Mouse (Mus musculus): ENCODE results near the gene Vps37d. TPM values are rescaled to one million over a fixed set of nuclear protein-coding genes. Genes with fewer than 3 reads are reported as not detected.

Vps37d gene
- polyA plus RNA-seq, 1 experiment from 2014 or later: 31.7 TPM

- no peak overlapping the region for H3K4me3 ChIP-seq
- ATAC-seq (ENCODE audit: low read depth): no peak
- no peaks in the 10 kb centered on the region for H3K27me3 ChIP-seq
- H3K9me3 ChIP-seq: no peaks in the 10 kb centered on the region
- no peak overlapping the region for H3K4me2 ChIP-seq
- peaks cover 35% of the 10 kb centered on the region for H3K36me3 ChIP-seq
- H3K9ac ChIP-seq: no peak overlapping the region
- H3K4me1 ChIP-seq (replicated peaks): no peaks in the 10 kb centered on the region; the same call in 1 of the 2 replicates
- WGBS: 78% methylated on average over 11 of the region's 11 CpGs
- H3K27ac ChIP-seq (replicated peaks): no peak overlapping the region
Measured at GRCm38 (mm10) chr5:135040777-135041176, 37.3 kb downstream of the Vps37d start.

- no peak for ATAC-seq (ENCODE audit: low read depth)
- WGBS: 60% methylated on average over 6 of the region's 6 CpGs
- H3K4me1 ChIP-seq (replicated peaks): peaks cover 5% of the 10 kb centered on the region; the same call in 1 of the 2 replicates
Measured at GRCm38 (mm10) chr5:135040059-135040458, 38.0 kb downstream of the Vps37d start.

GRCm38 (mm10) chr5:135039541-135039940, 38.5 kb downstream of the Vps37d start:
- Histone ChIP-seq H3K27ac (replicated peaks) (no peak overlapping the region), H3K9ac (no peak overlapping the region), H3K4me3 (no peak overlapping the region), H3K4me2 (no peak overlapping the region), H3K27me3 (no peaks in the 10 kb centered on the region), H3K36me3 (peaks cover 23% of the 10 kb centered on the region), H3K4me1 (replicated peaks) (peaks cover 5% of the 10 kb centered on the region; the same call in 1 of the 2 replicates), H3K9me3 (no peaks in the 10 kb centered on the region)
- WGBS: 90% methylated on average over 9 of the region's 9 CpGs
- ATAC-seq (ENCODE audit: low read depth): no peak

More at GRCm38 (mm10) chr5:135040059-135040458, 38.0 kb downstream of the Vps37d start:
- H3K4me3 ChIP-seq: no peak overlapping the region
- H3K27me3 ChIP-seq: no peaks in the 10 kb centered on the region
- peaks cover 28% of the 10 kb centered on the region for H3K36me3 ChIP-seq
- H3K27ac ChIP-seq (replicated peaks): no peak overlapping the region
- H3K9ac ChIP-seq: 0 out of 2 replicates have a peak overlapping the region, but pooled peaks have one; percentile 12
- no peaks in the 10 kb centered on the region for H3K9me3 ChIP-seq
- H3K4me2 ChIP-seq: no peak overlapping the region

- Histone ChIP-seq H3K4me3 (no peak overlapping the region), H3K27me3 (no peaks in the 10 kb centered on the region), H3K36me3 (peaks cover 17% of the 10 kb centered on the region; the same call in 1 of the 2 replicates), H3K9me3 (0 out of 2 replicates have a peak, but pooled peaks cover 4% of the 10 kb centered on the region), H3K4me2 (no peak overlapping the region), H3K27ac (replicated peaks) (no peak overlapping the region), H3K4me1 (replicated peaks) (peaks cover 5% of the 10 kb centered on the region; the same call in 1 of the 2 replicates), H3K9ac (no peak overlapping the region)
- 84% methylated on average over 3 of the region's 3 CpGs for WGBS
- no peak for ATAC-seq (ENCODE audit: low read depth)
Measured at GRCm38 (mm10) chr5:135037946-135038345, 40.1 kb downstream of the Vps37d start.

- Histone ChIP-seq H3K4me2 (no peak overlapping the region), H3K9me3 (0 out of 2 replicates have a peak, but pooled peaks cover 4% of the 10 kb centered on the region), H3K27me3 (no peaks in the 10 kb centered on the region), H3K27ac (replicated peaks) (no peak overlapping the region), H3K36me3 (peaks cover 17% of the 10 kb centered on the region; the same call in 1 of the 2 replicates), H3K4me1 (replicated peaks) (peaks cover 5% of the 10 kb centered on the region; the same call in 1 of the 2 replicates), H3K4me3 (no peak overlapping the region), H3K9ac (no peak overlapping the region)
- ATAC-seq (ENCODE audit: low read depth): no peak
- WGBS: 65% methylated on average over 18 of the region's 18 CpGs
Measured at GRCm38 (mm10) chr5:135035608-135036359, 42.3 kb downstream of the Vps37d start.

- no peak overlapping the region for H3K4me2 ChIP-seq
- H3K4me3 ChIP-seq: no peak overlapping the region
- 0 out of 2 replicates have a peak, but pooled peaks cover 4% of the 10 kb centered on the region for H3K9me3 ChIP-seq
- H3K27me3 ChIP-seq: no peaks in the 10 kb centered on the region
- H3K27ac ChIP-seq (replicated peaks): no peak overlapping the region
- H3K36me3 ChIP-seq: peaks cover 17% of the 10 kb centered on the region; the same call in 1 of the 2 replicates
- 95% methylated on average over 2 of the region's 2 CpGs for WGBS
- ATAC-seq (ENCODE audit: low read depth): no peak
- peaks cover 5% of the 10 kb centered on the region; the same call in 1 of the 2 replicates for H3K4me1 ChIP-seq (replicated peaks)
- H3K9ac ChIP-seq: no peak overlapping the region
Measured at GRCm38 (mm10) chr5:135034593-135034992, 43.5 kb downstream of the Vps37d start.

- Histone ChIP-seq H3K27me3 (no peaks in the 10 kb centered on the region), H3K4me2 (no peak overlapping the region), H3K9ac (no peak overlapping the region), H3K4me3 (no peak overlapping the region), H3K27ac (replicated peaks) (no peak overlapping the region), H3K4me1 (replicated peaks) (peaks cover 14% of the 10 kb centered on the region; the same call in 1 of the 2 replicates), H3K36me3 (0 out of 2 replicates have a peak, but pooled peaks cover 3% of the 10 kb centered on the region), H3K9me3 (0 out of 2 replicates have a peak, but pooled peaks cover 4% of the 10 kb centered on the region)
- ATAC-seq (ENCODE audit: low read depth): no peak
- 94% methylated on average over 5 of the region's 5 CpGs for WGBS
Measured at GRCm38 (mm10) chr5:135032581-135032980, 45.5 kb downstream of the Vps37d start.

- WGBS: 63% methylated on average over 18 of the region's 18 CpGs
- 0 out of 2 replicates have a peak overlapping the region, but pooled peaks have one; percentile 4 for H3K4me2 ChIP-seq
- no peak overlapping the region for H3K27ac ChIP-seq (replicated peaks)
- no peaks in the 10 kb centered on the region for H3K36me3 ChIP-seq
- H3K27me3 ChIP-seq: no peaks in the 10 kb centered on the region
- no peak for ATAC-seq (ENCODE audit: low read depth)
- H3K9me3 ChIP-seq: 0 out of 2 replicates have a peak, but pooled peaks cover 3% of the 10 kb centered on the region
- no peak overlapping the region for H3K4me3 ChIP-seq
- peaks cover 28% of the 10 kb centered on the region for H3K4me1 ChIP-seq (replicated peaks)
- no peak overlapping the region for H3K9ac ChIP-seq
Measured at GRCm38 (mm10) chr5:135029007-135029854, 48.8 kb downstream of the Vps37d start.

- ATAC-seq (ENCODE audit: low read depth): no peak
- peak overlapping the region; percentile 73 for H3K4me2 ChIP-seq
- H3K4me3 ChIP-seq: peak overlapping the region; percentile 13; the same call in 1 of the 2 replicates
- peaks cover 38% of the 10 kb centered on the region for H3K4me1 ChIP-seq (replicated peaks)
- H3K36me3 ChIP-seq: no peaks in the 10 kb centered on the region
- H3K9ac ChIP-seq: peak overlapping the region; percentile 22; the same call in 1 of the 2 replicates
- H3K27ac ChIP-seq (replicated peaks): no peak overlapping the region
- no peaks in the 10 kb centered on the region for H3K27me3 ChIP-seq
- 25% methylated on average over 7 of the region's 7 CpGs for WGBS
- no peaks in the 10 kb centered on the region for H3K9me3 ChIP-seq
Measured at GRCm38 (mm10) chr5:135025899-135026298, 52.2 kb downstream of the Vps37d start.

GRCm38 (mm10) chr5:135024665-135025224, 53.3 kb downstream of the Vps37d start:
- WGBS: 65% methylated on average over 11 of the region's 11 CpGs
- peaks cover 38% of the 10 kb centered on the region for H3K4me1 ChIP-seq (replicated peaks)

GRCm38 (mm10) chr5:135023344-135024173, 54.5 kb downstream of the Vps37d start, which contains the start of gene Stx1a:
Gene Stx1a, plus strand, starts transcription at chr5:135023482.
- H3K4me1 ChIP-seq (replicated peaks): peaks cover 31% of the 10 kb centered on the region
- under 1% methylated on average over 61 of the region's 61 CpGs for WGBS
- H3K36me3 ChIP-seq: no peaks in the 10 kb centered on the region

More at GRCm38 (mm10) chr5:135024665-135025224, 53.3 kb downstream of the Vps37d start:
- peak overlapping the region; percentile 73 for H3K4me2 ChIP-seq
- H3K36me3 ChIP-seq: no peaks in the 10 kb centered on the region
- peak overlapping the region; percentile 68 for H3K4me3 ChIP-seq
- 0 out of 2 replicates have a peak overlapping the region, but pooled peaks have one; percentile 20 for H3K27ac ChIP-seq (replicated peaks)
- no peak overlapping the region for H3K9ac ChIP-seq
- no peak for ATAC-seq (ENCODE audit: low read depth)
- H3K9me3 ChIP-seq: no peaks in the 10 kb centered on the region
- no peaks in the 10 kb centered on the region for H3K27me3 ChIP-seq

More at GRCm38 (mm10) chr5:135023344-135024173, 54.5 kb downstream of the Vps37d start, which contains the start of gene Stx1a:
- Histone ChIP-seq H3K4me2 (peak within 1 kb of the TSS; percentile 73), H3K27ac (replicated peaks) (peak within 1 kb of the TSS; percentile 42; the same call in 1 of the 2 replicates), H3K9me3 (no peaks in the 10 kb centered on the region), H3K9ac (peak within 1 kb of the TSS; percentile 87), H3K27me3 (no peaks in the 10 kb centered on the region), H3K4me3 (peak within 1 kb of the TSS; percentile 68)
- ATAC-seq (ENCODE audit: low read depth): peak; percentile 87

All from neural tube, embryonic 13.5 days (tissue).